Mouse (Mus musculus): Measurements from ENCODE around the gene Btnl10.
A peak's percentile ranks its signal among the peaks of the same experiment; 100 is the strongest.
"Not testable (repeated sequence)": the region's sequence is repeated elsewhere in the genome, so short reads cannot be mapped to it uniquely, and the experiment has no call there.

The Btnl10 gene

DNA sequence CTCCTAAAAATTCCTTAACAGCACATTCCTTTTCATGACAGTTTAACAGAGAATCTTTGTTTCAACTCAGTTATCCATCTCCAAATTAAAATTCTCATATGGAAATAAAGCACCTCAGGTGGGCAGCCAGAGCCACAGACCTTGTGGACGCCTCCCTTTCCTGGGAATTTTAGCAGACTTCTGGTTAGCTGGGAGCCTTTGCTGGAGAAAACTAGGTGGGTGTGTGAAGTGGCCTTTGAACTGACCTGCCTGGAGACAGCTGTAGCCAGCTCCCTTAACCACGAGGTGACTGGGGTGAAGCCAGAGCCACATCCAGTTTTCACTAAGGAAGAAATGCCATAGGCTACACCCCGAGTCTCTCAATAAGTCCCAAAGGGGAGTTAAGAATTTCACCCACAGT lies 11.9 kb downstream of the Btnl10 start:
- no peak for DNase-seq (ENCODE audit: inconsistent age in 2 of 2, low spot score in 1 of 2)

DNA sequence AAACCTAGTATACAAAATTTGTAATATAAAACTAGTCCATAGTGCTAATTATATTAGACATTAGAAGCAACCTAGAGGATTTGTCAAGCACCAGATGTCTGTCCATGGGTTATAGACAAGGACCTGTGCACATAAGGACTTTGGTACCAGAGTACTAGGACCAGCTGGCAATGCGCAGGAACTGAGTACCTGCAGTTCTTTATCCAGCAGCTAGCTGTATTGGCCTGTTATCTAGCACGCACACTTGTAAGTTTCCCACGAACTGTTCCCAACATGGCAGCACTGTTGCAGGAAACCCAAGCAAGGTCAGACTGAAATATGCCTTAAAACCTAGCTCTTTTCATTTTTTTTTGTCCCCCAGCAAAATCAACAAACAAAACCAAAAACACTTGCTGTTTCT lies 12.5 kb downstream of the Btnl10 start:
- no peak for DNase-seq (ENCODE audit: inconsistent age in 2 of 2, low spot score in 1 of 2)

DNA sequence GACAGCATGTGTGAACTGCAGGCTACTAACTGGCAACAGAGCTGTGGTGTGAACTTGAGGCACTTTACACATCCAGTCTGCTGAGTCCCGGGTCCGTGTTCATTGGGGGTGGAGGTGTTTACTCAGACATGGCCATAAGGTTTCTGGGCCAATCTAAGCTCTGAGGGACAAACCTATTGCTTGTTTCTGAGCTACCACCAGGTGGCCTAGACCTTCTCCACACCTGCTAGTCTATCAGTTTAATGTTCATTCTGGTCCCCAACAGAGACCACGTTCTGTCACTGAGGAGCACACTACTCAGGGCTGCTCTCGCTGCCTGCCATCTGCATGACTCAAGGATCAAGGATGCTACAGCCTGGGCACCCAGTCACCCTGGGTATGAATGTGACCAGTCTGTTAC lies 13.9 kb downstream of the Btnl10 start:
- no peak for DNase-seq (ENCODE audit: inconsistent age in 2 of 2, low spot score in 1 of 2)

DNA sequence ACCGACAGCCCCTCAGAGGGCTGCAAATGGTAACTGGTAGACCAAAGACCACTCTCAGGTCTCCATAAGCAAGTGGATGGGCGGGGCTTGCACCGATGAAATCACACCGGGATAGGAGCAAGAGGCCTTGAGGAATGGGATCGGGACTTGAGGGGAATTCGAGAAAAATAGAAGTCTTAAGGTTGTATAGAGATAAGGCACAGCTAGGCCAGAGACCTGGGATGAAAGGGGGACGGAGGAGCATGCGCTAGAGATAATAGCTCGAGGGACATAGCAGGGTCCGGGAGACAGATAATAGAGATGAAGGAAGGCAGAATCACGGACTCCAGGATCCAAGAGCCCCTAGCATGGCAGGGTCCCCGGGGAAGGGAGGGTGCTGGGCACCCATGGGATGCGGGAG lies 20.2 kb downstream of the Btnl10 start:
- DNase-seq (ENCODE audit: inconsistent age in 2 of 2, low spot score in 1 of 2), result no peak

DNA sequence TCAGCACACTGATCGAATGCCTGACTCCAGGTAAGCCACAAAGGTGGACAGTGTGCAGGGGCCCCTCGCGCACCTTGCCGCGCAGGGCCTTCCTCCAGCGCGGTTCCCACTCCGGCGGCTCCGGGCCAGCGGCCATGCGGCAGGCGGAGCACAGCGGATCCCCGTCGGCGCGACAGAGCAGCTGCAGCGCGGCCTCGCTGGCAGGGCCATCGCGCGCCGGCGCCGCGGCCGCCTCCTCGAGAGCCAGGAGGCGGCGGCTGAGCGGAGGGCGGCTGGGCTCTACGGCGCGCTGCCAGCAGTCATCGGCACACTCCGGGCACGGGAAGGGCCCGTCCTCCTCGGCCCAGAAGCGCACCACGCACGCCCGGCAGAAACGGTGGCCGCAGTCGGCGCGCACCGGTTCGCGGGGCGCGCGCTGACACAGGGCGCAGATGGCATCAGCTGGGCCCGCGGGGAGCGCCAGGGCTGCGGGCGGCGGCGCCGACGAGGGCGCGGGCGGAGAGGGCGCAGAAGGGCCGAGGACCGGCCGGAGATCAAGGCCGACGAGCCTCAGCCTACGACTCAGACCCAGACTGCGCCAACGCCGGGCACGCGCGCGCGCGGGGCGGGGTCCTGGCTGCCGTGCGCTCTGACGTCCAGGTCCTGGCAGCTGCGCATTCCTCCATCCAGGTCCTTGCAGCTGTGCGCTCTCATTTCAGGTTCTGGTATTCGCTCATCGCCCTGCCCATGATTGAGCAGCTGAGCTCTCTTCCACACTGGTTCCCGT lies 20.8 kb downstream of the Btnl10 start, which contains the start of gene Rnf187:
TSS of gene Rnf187 (minus strand) at position 595 of the 766 bp plus-strand sequence.
- peak; percentile 95 to 97 for DNase-seq (ENCODE audit: inconsistent age in 2 of 2, low spot score in 1 of 2)

DNA sequence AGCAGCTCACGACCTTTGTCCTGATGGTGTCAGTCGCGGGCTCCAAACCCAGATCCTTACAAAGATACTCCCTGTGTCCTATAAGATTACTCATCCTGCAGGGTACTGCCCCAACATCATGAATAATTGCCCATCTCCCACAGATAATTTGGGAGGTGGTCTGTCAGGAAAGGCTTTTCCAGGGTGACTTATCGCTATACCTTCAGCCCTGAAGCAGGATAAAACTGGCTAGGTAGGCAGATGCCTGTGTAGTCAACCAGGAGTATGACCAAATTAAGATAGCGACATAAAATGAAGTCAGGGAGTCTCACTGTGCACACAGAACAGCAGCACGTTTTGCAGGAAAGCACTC lies 21.4 kb downstream of the Btnl10 start:
- no peak for DNase-seq (ENCODE audit: inconsistent age in 2 of 2, low spot score in 1 of 2)

DNA sequence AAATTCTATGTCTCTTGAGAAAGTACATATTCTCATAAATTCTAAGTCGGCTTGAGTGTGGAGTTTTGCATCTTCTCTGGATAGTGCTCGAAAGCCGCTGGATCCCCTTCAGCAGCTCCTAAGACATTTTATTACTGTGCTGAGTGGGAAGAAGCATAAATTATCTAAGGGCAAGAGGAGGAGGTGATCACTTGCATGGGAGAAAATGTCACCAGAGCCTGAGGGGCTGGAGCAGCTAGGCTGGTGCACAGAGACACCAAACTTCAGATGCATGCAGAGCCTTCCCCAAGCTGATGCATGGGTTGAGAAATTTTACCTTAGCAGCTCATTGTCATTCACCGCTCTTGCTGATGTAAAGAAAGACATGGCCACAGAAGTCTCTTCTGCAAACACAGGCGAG lies 26.4 kb downstream of the Btnl10 start:
- no peak for DNase-seq (ENCODE audit: inconsistent age in 2 of 2, low spot score in 1 of 2)

DNA sequence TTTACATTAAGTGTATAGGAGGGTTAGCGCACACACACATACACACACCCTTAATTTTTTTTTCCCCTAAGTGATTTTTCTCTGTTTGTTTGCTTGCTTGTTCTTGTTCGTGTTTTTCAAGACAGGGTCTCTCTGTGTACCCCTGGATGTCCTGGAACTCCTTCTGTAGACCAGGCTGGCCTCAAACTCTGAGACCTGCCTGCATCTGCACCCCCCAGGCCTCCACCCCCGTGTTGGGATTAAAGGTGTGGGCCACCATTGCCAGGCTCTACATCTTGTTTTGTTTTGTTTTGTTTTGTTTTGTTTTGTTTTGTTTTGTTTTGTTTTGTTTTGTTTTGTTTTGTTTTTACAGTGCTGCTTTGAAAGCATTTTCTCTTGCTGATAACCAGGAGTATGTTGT lies 29.6 kb downstream of the Btnl10 start:
- DNase-seq (ENCODE audit: inconsistent age in 2 of 2, low spot score in 1 of 2), result no peak

DNA sequence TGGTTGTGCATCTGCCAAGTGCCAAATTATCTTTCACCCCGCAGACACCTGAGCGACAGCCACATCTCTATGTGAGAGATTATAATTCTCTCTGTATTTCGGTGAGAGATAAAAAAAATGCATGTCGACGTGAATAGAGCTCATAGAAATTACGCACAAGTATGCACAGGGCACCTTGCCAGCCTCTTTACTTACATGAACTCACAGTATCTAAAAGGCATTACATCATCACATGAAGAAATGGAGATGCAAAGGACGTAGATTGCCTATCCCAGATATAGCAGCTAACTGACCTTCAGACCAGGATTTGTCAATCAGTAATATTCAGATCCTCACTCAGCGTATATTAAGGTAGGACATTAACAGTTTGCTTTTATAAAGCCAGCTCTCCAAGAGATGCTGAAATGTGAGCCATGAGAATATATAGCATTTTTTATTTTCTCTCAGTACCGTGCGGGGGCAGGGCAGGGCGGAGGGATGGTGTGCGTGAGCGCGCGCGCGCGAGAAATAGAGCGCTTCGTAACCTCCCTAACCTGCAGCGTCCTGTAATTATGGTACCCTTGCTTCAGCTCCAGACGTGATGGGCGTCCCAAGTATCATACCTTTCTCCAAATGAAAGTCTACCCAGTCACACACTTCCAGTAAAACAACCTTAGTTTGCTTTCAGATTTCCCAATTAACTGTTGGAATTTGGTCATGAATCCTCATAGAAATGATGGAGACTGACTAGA lies 30.3 kb downstream of the Btnl10 start:
- DNase-seq (ENCODE audit: inconsistent age in 2 of 2, low spot score in 1 of 2), result no peak

DNA sequence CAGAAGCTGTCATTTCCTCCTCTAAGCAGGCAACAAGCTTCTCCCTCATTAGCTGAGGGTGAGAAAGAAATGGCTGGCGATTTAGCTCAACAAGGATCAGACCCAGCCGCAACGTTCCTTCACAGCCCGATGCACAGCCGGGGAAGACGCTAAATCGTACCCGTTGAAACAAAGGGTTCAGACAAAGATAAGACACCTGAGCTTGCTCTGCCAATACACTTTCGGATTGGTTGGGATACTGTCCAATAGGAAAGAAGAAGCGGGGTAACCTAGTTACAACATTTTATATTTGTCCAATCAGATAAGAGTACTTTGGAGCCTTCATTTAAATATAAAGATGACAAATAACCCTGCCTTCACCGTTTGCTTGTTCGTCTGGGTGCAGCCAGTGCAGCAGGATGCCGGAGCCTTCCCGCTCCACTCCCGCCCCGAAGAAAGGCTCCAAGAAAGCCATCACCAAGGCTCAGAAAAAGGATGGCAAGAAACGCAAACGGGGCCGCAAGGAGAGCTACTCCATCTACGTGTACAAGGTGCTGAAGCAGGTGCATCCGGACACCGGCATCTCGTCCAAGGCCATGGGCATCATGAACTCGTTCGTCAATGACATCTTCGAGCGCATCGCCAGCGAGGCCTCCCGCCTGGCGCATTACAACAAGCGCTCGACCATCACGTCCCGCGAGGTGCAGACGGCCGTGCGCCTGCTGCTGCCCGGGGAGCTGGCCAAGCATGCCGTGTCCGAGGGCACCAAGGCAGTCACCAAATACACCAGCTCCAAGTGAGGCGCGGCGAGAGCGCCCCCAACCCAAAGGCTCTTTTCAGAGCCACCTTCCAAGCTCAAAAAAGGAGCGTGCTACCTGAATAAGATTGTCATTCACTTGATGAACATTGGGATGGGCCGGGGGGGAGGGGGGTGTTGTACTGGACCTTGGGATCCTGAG lies 31.1 kb downstream of the Btnl10 start, which contains the start of gene Hist3h2ba:
TSS of gene Hist3h2ba (plus strand) at position 379 of the 938 bp plus-strand sequence.
- DNase-seq (ENCODE audit: inconsistent age in 2 of 2, low spot score in 1 of 2), result peak; percentile 65 to 79

DNA sequence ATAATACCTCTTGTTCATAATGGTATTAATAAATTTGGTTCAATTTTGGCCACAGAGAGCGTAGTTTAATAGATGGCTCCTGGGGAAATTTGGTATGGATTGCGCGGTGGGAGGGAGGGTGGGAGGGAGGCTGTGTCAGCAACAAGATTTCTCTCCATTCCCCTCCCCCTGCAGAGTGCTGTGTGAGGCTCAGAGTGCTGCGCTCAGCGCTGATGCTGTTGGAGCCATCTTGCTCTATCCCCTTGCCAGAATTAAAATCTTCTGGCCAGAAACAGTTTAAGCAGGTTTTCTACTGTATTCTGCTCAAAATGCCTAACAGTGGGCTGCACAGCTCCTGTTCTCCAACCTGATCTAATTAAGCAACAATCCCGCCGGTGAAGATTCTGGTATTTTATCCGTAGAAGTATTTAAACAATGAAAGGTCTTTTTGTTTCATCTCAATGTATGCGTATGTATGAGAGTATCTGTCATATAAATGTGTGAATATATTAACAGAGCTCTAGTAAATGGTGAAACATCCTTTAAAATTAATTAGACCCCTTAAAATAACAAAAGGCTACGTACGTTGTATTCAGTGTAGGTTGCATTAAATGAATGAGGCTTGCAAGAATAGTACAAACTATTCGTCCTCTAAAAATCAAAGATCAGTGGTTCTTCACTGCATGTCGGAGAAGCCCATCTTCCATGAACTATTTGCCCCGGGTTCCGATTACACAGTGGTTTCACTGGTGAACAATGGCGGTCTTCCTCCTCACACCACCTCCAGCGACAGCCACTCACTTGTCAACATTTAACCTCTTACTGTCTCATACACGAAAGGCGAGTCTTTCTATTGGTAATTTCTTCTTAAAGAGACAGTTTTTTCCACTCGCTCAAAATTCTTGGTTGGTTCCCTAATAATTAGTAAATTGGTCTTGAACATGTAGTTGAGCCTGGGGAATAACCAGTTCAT lies 32.0 kb downstream of the Btnl10 start:
- DNase-seq (ENCODE audit: inconsistent age in 2 of 2, low spot score in 1 of 2), result no peak

DNA sequence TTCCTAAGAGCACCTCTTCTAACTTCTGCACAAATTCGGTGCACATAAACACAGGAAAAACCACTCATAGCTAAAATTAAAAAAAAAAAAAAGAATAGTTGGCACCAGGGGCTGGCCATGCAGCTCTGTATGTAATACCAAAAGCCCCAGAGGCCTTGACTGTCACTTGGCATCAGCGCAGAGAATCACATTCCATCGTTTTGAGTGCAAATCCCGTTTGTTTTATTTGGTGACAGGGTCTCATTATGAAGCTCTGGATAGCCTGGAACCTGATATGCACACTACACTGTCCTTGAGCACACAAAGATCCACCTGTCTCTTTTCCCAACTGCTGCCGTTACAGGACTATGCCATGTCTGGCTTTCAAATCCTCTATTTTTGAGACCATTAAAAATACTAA lies 33.5 kb downstream of the Btnl10 start:
- DNase-seq (ENCODE audit: inconsistent age in 2 of 2, low spot score in 1 of 2), result no peak

DNA sequence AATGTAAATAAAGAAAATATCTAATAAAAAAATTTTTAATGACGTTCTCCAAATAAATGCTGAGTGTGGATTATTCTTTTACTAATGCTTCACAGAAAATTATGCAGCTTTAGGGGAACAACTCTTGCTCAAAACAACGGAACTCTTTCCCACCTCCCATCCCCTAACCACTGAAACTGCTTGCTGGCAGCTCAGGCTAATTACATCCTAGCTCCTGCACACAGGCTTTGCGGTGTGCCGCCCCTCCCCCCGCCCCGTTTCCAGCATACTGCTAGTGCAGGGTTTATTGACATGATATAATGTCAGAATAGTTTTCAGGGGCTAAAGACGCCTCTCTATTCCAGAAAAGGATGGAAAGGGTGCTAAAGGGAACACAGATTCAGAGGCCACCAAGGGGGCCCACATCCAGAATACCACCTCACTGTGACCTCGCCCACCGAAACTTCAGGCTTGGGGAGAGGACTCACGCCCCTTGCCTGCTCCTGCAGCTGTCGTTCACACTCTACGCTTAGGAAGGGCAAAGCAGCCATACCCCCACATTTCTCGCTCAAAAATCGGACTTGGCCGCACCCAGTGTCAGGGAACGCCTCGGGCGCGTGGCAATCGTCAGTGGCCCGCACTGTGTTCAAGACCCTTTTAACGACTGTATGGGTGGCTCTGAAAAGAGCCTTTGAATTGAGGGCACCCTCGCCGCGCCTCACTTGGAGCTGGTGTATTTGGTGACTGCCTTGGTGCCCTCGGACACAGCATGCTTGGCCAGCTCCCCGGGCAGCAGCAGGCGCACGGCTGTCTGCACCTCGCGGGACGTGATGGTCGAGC lies 35.9 kb downstream of the Btnl10 start:
- no peak for DNase-seq (ENCODE audit: inconsistent age in 2 of 2, low spot score in 1 of 2)

DNA sequence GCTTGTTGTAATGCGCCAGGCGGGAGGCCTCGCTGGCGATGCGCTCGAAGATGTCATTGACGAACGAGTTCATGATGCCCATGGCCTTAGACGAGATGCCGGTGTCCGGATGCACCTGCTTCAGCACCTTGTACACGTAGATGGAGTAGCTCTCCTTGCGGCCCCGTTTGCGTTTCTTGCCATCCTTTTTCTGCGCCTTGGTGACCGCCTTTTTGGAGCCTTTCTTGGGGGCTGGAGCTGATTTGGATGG lies 36.4 kb downstream of the Btnl10 start:
- not testable (repeated sequence) for DNase-seq (ENCODE audit: inconsistent age in 2 of 2, low spot score in 1 of 2)

DNA sequence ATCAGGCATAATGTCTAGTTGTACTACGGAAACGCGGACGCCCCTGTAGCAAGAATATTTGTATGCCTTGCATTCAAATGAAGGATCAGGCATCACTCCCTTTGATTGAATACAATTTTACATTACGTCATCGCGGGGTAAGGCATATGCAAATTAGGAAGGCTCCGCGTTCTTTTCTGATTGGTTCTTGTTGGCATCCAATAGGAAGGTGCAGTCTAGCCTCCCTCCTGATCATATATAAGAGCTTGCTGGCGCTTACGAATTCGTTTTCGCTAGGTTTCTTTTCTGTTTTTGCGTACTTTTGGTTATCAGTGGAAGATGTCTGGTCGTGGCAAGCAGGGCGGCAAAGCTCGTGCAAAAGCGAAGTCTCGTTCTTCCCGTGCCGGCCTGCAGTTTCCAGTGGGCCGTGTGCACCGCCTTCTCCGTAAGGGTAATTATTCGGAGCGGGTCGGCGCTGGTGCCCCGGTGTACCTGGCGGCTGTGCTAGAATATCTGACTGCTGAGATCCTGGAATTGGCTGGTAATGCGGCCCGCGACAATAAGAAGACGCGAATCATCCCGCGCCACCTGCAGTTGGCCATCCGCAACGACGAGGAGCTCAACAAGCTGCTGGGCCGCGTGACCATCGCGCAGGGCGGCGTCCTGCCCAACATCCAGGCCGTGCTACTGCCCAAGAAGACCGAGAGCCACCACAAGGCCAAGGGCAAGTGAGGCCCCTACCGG lies 36.9 kb downstream of the Btnl10 start, which contains the start of the genes Hist3h2a and Trim17:
TSS of gene Hist3h2a (plus strand) at position 266 of the 723 bp plus-strand sequence.
TSS of gene Trim17 (plus strand) at position 266 of the 723 bp plus-strand sequence.
- DNase-seq (ENCODE audit: inconsistent age in 2 of 2, low spot score in 1 of 2), result peak; percentile 89 to 95

DNA sequence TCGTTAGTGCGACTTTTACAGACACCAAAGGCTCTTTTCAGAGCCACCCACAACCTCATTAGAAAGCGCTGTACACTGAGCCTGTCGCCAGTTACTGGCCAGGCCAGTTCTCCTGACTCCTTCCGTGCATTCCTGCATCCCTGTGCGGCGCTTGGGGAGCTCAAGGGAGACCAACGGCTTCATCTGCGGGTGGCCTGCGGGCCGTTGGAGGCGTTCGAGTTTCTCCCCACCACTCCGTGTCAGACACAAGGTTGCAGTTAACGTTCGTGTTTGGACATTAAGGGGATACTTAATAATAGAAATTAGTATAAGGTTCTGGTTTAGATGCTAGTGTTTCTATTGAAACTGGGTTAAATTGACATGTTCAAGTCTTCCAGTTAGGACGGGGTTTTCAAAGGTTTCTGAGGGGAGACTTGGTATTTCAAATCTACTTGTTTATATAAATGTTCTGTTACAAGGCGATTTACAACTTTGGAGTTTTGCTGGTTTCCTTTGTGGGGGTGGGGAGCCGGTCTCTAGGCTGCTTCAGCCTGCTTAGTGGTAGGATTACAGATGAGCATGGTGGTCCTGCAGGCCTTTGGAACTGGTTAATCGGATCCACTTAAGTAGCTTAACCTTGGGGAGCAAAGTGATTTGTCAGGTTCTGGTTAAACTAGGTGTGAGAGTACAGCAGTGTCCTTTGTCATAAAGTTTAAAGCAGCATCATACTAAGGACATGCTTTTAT lies 37.6 kb downstream of the Btnl10 start:
- DNase-seq (ENCODE audit: inconsistent age in 2 of 2, low spot score in 1 of 2), result peak in 1 of 2 experiments; percentile 68

DNA sequence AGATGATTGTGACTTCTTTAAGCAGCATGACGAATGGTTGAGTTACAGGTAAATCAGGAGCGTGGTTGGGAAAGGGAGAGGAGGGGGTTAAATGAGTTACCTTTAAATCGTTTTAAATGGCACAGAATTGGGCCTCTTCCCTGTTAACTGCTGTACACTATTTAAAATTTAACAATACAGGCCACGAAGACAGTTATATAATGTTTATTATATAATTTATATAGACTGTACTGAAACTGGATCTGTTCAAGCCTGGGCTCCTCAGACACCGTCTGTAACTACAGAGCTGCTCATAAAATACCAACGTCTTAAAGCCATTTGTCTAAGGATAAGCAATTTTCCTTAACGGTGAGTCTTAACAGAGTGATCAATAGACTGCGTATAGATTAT lies 38.2 kb downstream of the Btnl10 start:
- DNase-seq (ENCODE audit: inconsistent age in 2 of 2, low spot score in 1 of 2), result peak in 1 of 2 experiments; percentile 24

DNA sequence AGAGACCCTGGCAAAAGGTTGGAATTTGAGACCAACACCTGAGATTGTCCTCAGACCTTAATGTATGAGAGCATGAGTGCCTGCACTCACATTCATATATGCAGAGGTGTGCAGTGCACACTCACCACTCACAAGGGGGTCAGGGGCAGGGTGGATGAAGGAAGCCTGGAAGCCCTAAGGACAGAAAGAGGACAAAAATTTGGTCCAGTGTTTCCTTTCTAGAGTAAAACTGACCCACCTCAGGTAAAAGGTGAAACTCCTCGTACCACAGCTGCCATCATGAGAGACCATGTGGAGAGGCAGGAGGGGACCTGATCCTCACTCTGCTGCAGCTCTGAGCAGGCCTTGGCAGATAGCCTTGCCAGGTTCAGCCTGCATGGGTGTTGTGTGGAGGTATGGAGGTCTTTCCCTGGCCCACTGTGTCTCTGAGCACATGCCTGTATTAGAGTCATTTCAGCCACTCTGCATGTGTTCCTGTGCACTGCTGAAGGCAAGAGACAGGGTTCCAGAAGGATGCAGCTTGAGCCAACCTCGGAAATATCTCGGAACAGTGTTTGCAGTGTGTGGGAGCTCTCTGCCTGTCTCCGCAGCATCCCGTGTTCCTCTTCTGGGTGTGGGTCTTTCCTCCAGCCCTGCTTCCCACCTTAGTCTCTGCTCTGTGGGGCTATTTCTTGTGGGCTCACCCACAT lies 39.7 kb downstream of the Btnl10 start:
- DNase-seq (ENCODE audit: inconsistent age in 2 of 2, low spot score in 1 of 2), result no peak

Data from adrenal gland, adult (tissue).